In genomic region chr4:154163296-154163695, GRCm38 (mm10) we compare ENCODE assay signal across 7 mouse cellular contexts. TPM values are rescaled to one million over a fixed set of nuclear protein-coding genes. Genes with fewer than 3 reads are reported as not detected.
DNase-seq lines count a peak whose midpoint lies in the region; ATAC-seq and TF ChIP-seq lines count a peak whose summit lies in the region.

No protein-coding gene starts in this region.

- peaks cover 3% of the 10 kb centered on the region; the same call in 1 of the 2 replicates for H3K36me3 ChIP-seq in midbrain, embryonic 11.5 days (ENCODE audit: control insufficient read depth, insufficient read depth, low read length)
- H3K36me3 ChIP-seq in midbrain, embryonic 15.5 days (replicated peaks): peaks cover 2% of the 10 kb centered on the region
- peaks cover 4% of the 10 kb centered on the region for H3K36me3 ChIP-seq in heart, postnatal 0 days (replicated peaks; ENCODE audit: control insufficient read depth, insufficient read depth, low read length)
- peaks cover 7% of the 10 kb centered on the region for H3K36me3 ChIP-seq in liver, embryonic 11.5 days (ENCODE audit: control insufficient read depth, insufficient read depth, low read length)

- no peaks in the 10 kb centered on the region for H3K9me3 ChIP-seq in midbrain, embryonic 11.5 days (ENCODE audit: control insufficient read depth, low read length)
- H3K9me3 ChIP-seq in midbrain, embryonic 15.5 days: no peaks in the 10 kb centered on the region
- no peaks in the 10 kb centered on the region for H3K9me3 ChIP-seq in heart, postnatal 0 days (replicated peaks; ENCODE audit: control insufficient read depth, low read length)
- H3K9me3 ChIP-seq in liver, embryonic 11.5 days (ENCODE audit: control insufficient read depth, low read length): no peaks in the 10 kb centered on the region

- H3K27ac ChIP-seq in midbrain, embryonic 11.5 days (ENCODE audit: low read depth, low read length): no peak overlapping the region
- H3K27ac ChIP-seq in midbrain, embryonic 15.5 days: no peak overlapping the region
- H3K27ac ChIP-seq in heart, postnatal 0 days (ENCODE audit: low read depth): no peak overlapping the region
- H3K27ac ChIP-seq in liver, embryonic 11.5 days (ENCODE audit: low read depth, low read length): no peak overlapping the region

- peak; percentile 99 for DNase-seq in midbrain, embryonic 11.5 days (ENCODE audit: low spot score, missing footprints)
- peak; percentile 77 for DNase-seq in ZHBTc4 (ENCODE audit: low read depth, low spot score)
- peak; percentile 73 for DNase-seq in cerebellum, adult 9-11 months
- DNase-seq in heart, postnatal 0 days (ENCODE audit: low spot score): peak; percentile 61
- peak; percentile 74 for DNase-seq in liver, embryonic 11.5 days (ENCODE audit: low spot score)
- DNase-seq in right cerebral cortex, adult 2 months (ENCODE audit: low spot score in 2 of 2): peak; percentile 74 to 80

- no peak overlapping the region for H3K4me2 ChIP-seq in midbrain, embryonic 11.5 days
- no peak overlapping the region for H3K4me2 ChIP-seq in midbrain, embryonic 15.5 days
- no peak overlapping the region for H3K4me2 ChIP-seq in heart, postnatal 0 days (ENCODE audit: low read depth, low read length)
- H3K4me2 ChIP-seq in liver, embryonic 11.5 days: no peak overlapping the region

- no peak overlapping the region for H3K9ac ChIP-seq in midbrain, embryonic 11.5 days (ENCODE audit: low read length)
- H3K9ac ChIP-seq in midbrain, embryonic 15.5 days: no peak overlapping the region
- H3K9ac ChIP-seq in heart, postnatal 0 days (replicated peaks; ENCODE audit: low read depth, low read length): no peak overlapping the region
- no peak overlapping the region for H3K9ac ChIP-seq in liver, embryonic 11.5 days (ENCODE audit: low read depth, low read length)

- no peak overlapping the region for H3K4me3 ChIP-seq in midbrain, embryonic 11.5 days (ENCODE audit: low read depth, low read length)
- no peak overlapping the region for H3K4me3 ChIP-seq in midbrain, embryonic 15.5 days
- no peak overlapping the region for H3K4me3 ChIP-seq in heart, postnatal 0 days (ENCODE audit: low read depth, low read length)
- no peak overlapping the region for H3K4me3 ChIP-seq in liver, embryonic 11.5 days (ENCODE audit: low read depth, low read length)

- TF ChIP-seq CTCF in heart, postnatal 0 days (IDR thresholded peaks at IDR 0.05; ENCODE audit: low read depth): peak; percentile 88

- TF ChIP-seq EP300 in heart, postnatal 0 days (IDR thresholded peaks at IDR 0.05; ENCODE audit: low read depth): no peak

- 12% methylated on average over 7 of the region's 7 CpGs for WGBS in midbrain, embryonic 11.5 days
- 14% methylated on average over 7 of the region's 7 CpGs for WGBS in midbrain, embryonic 15.5 days
- WGBS in heart, postnatal 0 days: 13% methylated on average over 7 of the region's 7 CpGs
- 19% methylated on average over 7 of the region's 7 CpGs for WGBS in liver, embryonic 11.5 days

- 0 out of 2 replicates have a peak, but pooled peaks cover 2% of the 10 kb centered on the region for H3K27me3 ChIP-seq in midbrain, embryonic 11.5 days (ENCODE audit: control insufficient read depth, insufficient read depth, low read length)
- H3K27me3 ChIP-seq in midbrain, embryonic 15.5 days (replicated peaks): no peaks in the 10 kb centered on the region
- no peaks in the 10 kb centered on the region for H3K27me3 ChIP-seq in heart, postnatal 0 days (ENCODE audit: control insufficient read depth, insufficient read depth, low read length)
- H3K27me3 ChIP-seq in liver, embryonic 11.5 days (replicated peaks; ENCODE audit: control insufficient read depth, insufficient read depth, low read length): peaks cover 1% of the 10 kb centered on the region

- no peak for ATAC-seq in midbrain, embryonic 11.5 days (ENCODE audit: low FRiP score)
- ATAC-seq in midbrain, embryonic 15.5 days (replicated peaks): no peak
- ATAC-seq in heart, postnatal 0 days (ENCODE audit: insufficient read depth, low read depth): no peak
- no peak for ATAC-seq in liver, embryonic 11.5 days (replicated peaks; ENCODE audit: low FRiP score)

- peaks cover 13% of the 10 kb centered on the region for H3K4me1 ChIP-seq in midbrain, embryonic 11.5 days (ENCODE audit: control insufficient read depth, insufficient read depth, low read length)
- H3K4me1 ChIP-seq in midbrain, embryonic 15.5 days: peaks cover 23% of the 10 kb centered on the region
- peaks cover 15% of the 10 kb centered on the region for H3K4me1 ChIP-seq in heart, postnatal 0 days (ENCODE audit: control insufficient read depth, insufficient read depth)
- peaks cover 13% of the 10 kb centered on the region for H3K4me1 ChIP-seq in liver, embryonic 11.5 days (replicated peaks; ENCODE audit: control insufficient read depth, insufficient read depth, low read length)

RNA-seq across cellular contexts. Expression of gene Tprgl, which starts 2.8 kb away (rescaled TPM):
- 140 and 144 TPM in 2 replicates for polyA plus RNA-seq in midbrain, embryonic 11.5 days (2014; fragmentation: Nextera tagmentation; extraction: Ambion mirVana)
- 206 and 225 TPM in 2 replicates for polyA plus RNA-seq in midbrain, embryonic 15.5 days (2015; fragmentation: Nextera tagmentation; extraction: Ambion mirVana)
- total RNA-seq in heart, postnatal 0 days (2014; rRNA removed; ENCODE audit: low replicate concordance): 116 and 146 TPM in 2 replicates
- 123 and 131 TPM in 2 replicates for polyA plus RNA-seq in heart, postnatal 0 days (2015; fragmentation: Nextera tagmentation; extraction: Ambion mirVana)
- 133 and 149 TPM in 2 replicates for polyA plus RNA-seq in liver, embryonic 11.5 days (2014; fragmentation: Nextera tagmentation; extraction: Ambion mirVana)

RNA-seq across cellular contexts. Expression of gene Megf6, which starts 7.2 kb away (rescaled TPM):
- 11.5 and 12.4 TPM in 2 replicates for polyA plus RNA-seq in midbrain, embryonic 11.5 days (2014; fragmentation: Nextera tagmentation; extraction: Ambion mirVana)
- polyA plus RNA-seq in midbrain, embryonic 15.5 days (2015; fragmentation: Nextera tagmentation; extraction: Ambion mirVana): 9.4 and 9.5 TPM in 2 replicates
- total RNA-seq in heart, postnatal 0 days (2014; rRNA removed; ENCODE audit: low replicate concordance): 53.3 and 79.8 TPM in 2 replicates
- 11.6 and 12.9 TPM in 2 replicates for polyA plus RNA-seq in heart, postnatal 0 days (2015; fragmentation: Nextera tagmentation; extraction: Ambion mirVana)
- 5.8 and 5.9 TPM in 2 replicates for polyA plus RNA-seq in liver, embryonic 11.5 days (2014; fragmentation: Nextera tagmentation; extraction: Ambion mirVana)

RNA-seq across cellular contexts. Expression of gene Wrap73, which starts 21.1 kb away (rescaled TPM):
- polyA plus RNA-seq in midbrain, embryonic 11.5 days (2014; fragmentation: Nextera tagmentation; extraction: Ambion mirVana): 42.2 and 46.3 TPM in 2 replicates
- polyA plus RNA-seq in midbrain, embryonic 15.5 days (2015; fragmentation: Nextera tagmentation; extraction: Ambion mirVana): 46.6 and 53.9 TPM in 2 replicates
- total RNA-seq in heart, postnatal 0 days (2014; rRNA removed; ENCODE audit: low replicate concordance): 18.5 and 24.0 TPM in 2 replicates
- polyA plus RNA-seq in heart, postnatal 0 days (2015; fragmentation: Nextera tagmentation; extraction: Ambion mirVana): 14.3 and 16.6 TPM in 2 replicates
- polyA plus RNA-seq in liver, embryonic 11.5 days (2014; fragmentation: Nextera tagmentation; extraction: Ambion mirVana): 39.9 and 46.8 TPM in 2 replicates

RNA-seq across cellular contexts. Expression of gene Trp73, which starts 23.3 kb away (rescaled TPM):
- polyA plus RNA-seq in midbrain, embryonic 11.5 days (2014; fragmentation: Nextera tagmentation; extraction: Ambion mirVana): 0.15 and 0.51 TPM in 2 replicates
- polyA plus RNA-seq in midbrain, embryonic 15.5 days (2015; fragmentation: Nextera tagmentation; extraction: Ambion mirVana): 1.2 and 1.5 TPM in 2 replicates
- not detected in 2 replicates for total RNA-seq in heart, postnatal 0 days (2014; rRNA removed; ENCODE audit: low replicate concordance)
- polyA plus RNA-seq in heart, postnatal 0 days (2015; fragmentation: Nextera tagmentation; extraction: Ambion mirVana): 0.08 TPM in 1 of 2 replicates, not detected in the other
- polyA plus RNA-seq in liver, embryonic 11.5 days (2014; fragmentation: Nextera tagmentation; extraction: Ambion mirVana): 0.04 and 0.18 TPM in 2 replicates
